Mouse (Mus musculus): Measurements from ENCODE around the gene Spata31d1c.

Gene Spata31d1c

DNA sequence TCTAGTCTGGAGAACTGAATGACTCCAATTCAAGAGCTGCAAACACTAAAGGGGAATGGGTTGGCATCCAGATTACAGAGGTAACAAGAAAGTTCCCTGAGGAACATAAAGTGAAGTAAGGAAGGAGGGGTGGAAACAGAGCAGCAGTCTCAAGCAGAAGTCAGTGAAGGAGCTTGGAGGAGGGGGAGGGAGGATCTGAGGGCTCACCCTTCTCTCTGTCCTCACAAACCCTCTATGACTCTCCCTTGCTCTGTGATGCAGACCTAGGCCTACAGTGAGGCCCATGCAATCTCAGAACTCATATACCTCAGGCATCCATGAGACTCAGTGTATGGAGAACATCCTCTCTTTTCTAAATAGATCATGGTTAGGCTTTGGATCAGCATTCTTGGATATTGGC is at the start of gene Spata31d1c:
Gene Spata31d1c, plus strand, starts transcription at position 301 of the 400 bp plus-strand sequence.
- in situ Hi-C loops (cut with MseI, MboI), result loop anchor here (10.0 kb wide), 1 partner anchor 92 kb away; no protein-coding TSS in a partner anchor

GRCm38 (mm10) chr13:64988828-64989227 is 44.0 kb upstream of the Spata31d1c start:
- in situ Hi-C loops (cut with MseI, MboI), result no loop called here

DNA sequence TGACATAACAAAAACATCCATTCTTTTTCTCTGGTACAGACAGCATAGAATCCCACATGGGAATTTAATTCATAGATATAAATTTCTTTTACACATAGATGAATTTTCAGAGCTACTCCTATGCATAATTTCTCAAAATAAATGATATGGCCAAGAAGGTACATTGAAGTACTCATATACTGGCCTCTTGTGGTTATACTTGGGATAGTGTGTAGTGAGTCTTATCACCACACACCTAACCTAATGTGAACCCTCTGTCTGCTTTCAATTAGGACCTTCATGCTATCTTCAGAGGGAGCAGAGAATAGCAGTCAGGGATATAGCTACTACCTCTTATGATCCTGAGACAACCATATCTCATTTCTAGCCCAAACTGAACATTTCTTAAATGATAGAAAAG is 27.4 kb upstream of the Spata31d1c start:
- in situ Hi-C loops (cut with MseI, MboI), result no loop called here

- in situ Hi-C loops (cut with MseI, MboI), result no loop called here
Observed at GRCm38 (mm10) chr13:65006760-65007159, 26.1 kb upstream of the Spata31d1c start.

DNA sequence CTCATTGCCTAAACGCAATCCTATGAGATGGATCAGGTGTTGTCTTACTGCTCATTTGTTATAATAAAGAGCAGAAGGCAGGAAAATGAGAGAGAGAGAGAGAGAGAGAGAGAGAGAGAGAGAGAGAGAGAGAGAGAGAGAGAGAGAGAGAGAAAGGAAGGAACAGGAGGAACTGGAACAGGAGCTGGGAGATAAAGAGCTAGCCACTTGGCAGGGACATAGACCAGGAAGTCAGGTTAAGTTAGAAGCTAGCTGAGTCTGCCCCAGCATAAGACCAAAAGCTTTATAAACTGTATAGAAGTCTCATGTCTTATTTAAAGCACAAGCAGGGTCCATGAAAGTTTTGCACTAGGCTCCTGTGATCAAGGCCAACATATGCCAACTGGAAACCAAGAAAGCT is 24.9 kb upstream of the Spata31d1c start:
- in situ Hi-C loops (cut with MseI, MboI), result no loop called here

- in situ Hi-C loops (cut with MseI, MboI), result no loop called here
Observed at GRCm38 (mm10) chr13:65011052-65011738, 21.7 kb upstream of the Spata31d1c start.

DNA sequence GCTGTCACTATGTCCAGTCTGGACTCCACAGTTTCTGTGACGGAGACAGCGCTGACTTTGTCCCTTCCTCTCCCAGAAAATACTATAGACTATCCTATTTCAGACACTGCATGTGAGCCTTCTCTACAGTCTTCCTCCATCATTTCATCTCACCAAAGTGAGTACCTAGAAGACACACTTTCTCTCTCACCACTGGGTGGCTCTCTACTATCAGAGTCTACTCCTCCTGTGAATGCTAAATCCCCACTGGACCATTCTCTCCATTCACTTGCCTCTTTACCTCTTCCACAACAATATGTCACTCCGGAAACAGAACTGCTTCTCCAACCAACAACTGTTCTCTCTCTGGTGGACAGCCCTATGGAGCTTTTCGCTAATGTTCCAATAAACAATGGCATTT is 2.2 kb downstream of the Spata31d1c start:
- in situ Hi-C loops (cut with MseI, MboI), result loop anchor here (10.0 kb wide), 1 partner anchor 90 kb away; no protein-coding TSS in a partner anchor

DNA sequence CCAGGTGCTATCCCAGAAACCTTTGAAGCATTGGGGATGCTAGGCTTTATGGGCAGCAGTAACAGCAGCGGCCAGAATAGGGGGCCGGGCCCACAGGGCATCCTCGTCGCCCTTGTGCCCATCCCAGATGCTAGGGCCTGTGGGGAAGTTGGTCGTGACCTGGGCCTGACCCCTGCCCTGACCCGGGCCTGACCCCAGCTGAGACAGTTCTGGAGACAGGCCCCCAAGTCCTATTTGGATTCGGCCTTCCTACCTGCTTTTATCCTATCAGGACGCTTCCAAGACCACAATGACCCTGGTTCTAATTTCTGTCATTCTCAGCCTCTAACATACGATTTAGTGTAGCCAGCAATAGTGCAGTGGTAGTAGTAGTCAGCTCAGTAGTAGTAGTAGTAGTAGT is 19.8 kb downstream of the Spata31d1c start, which contains the start of gene Prss47:
Gene Prss47, minus strand, starts transcription at position 101 of the 400 bp plus-strand sequence.
- in situ Hi-C loops (cut with MseI, MboI), result no loop called here

DNA sequence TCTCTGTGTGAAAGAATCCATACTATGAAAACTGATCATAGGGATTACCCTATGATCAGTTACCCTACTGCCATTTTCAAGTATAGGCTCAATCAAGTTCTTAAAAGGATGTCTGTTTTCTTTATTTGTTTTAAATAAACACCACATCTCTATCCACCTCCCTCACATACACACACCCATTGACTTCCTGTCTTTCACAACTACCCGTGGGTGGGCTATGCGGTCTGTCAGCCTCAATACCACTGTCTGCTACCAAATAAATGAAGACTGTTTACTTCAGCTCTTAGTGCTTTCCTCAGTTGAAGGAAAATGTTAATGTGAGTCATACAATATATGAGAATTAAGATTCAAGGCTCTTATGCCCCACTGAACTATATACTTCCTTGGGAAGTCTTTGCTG is 37.1 kb downstream of the Spata31d1c start:
- in situ Hi-C loops (cut with MseI, MboI), result no loop called here
